Mouse (Mus musculus) brain, embryonic 14.5 days (tissue): ENCODE measurements around the gene Pigx.

ENCODE experiments used
- CTCF ChIP-seq: fragments of 200-500 bp; IDR thresholded peaks from 2 replicates; pipeline ENCODE4 v1.5.1; 2012; ENCODE audit warnings: inconsistent platforms, mild to moderate bottlenecking, moderate library complexity, borderline replicate concordance; ENCODE audit not compliant: insufficient read depth, insufficient read length; ENCODE audit errors: extremely low read depth
- POLR2A ChIP-seq: fragments of 200-500 bp; IDR thresholded peaks from 2 replicates; pipeline ENCODE4 v1.6.1; 2012; ENCODE audit warnings: mild to moderate bottlenecking, inconsistent platforms, borderline replicate concordance; ENCODE audit not compliant: poor library complexity, insufficient read depth, insufficient read length, severe bottlenecking; ENCODE audit errors: extremely low read depth

GRCm38 (mm10) chr16:32077648-32078407 is 21.7 kb downstream of the Pigx start:
- TF ChIP-seq POLR2A (no peak), CTCF (no peak)
